Mouse (Mus musculus) liver, adult (tissue): ENCODE data around the gene Dkkl1.

Source experiments
- GATA4 ChIP-seq: IDR thresholded peaks from 2 replicates; pipeline ENCODE4 v1.6.1; 2014; ENCODE audit warnings: mild to moderate bottlenecking, low read length; ENCODE audit not compliant: insufficient replicate concordance

Gene Dkkl1

DNA sequence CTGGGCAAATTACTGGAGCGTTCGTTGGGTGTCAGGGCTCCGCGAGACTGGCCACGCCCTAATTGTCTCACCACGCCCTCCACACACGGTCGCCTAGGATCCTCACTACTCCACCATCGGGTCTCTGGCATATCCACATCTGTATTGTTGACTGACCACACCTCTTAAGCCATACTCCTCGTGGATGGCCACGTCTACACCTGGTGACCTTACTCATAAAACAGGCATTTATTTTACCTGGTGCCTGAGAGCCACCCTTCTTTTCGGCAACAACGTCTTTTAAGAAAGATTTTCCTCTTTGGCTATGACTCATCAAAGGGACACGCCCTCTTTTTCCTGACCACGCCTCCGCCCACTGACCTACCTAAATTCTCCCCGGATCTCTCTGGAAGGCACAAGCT, at the start of gene Dkkl1:
Gene Dkkl1, minus strand, starts transcription at position 297 of the 401 bp plus-strand sequence.
- TF ChIP-seq GATA4 = no peak

DNA sequence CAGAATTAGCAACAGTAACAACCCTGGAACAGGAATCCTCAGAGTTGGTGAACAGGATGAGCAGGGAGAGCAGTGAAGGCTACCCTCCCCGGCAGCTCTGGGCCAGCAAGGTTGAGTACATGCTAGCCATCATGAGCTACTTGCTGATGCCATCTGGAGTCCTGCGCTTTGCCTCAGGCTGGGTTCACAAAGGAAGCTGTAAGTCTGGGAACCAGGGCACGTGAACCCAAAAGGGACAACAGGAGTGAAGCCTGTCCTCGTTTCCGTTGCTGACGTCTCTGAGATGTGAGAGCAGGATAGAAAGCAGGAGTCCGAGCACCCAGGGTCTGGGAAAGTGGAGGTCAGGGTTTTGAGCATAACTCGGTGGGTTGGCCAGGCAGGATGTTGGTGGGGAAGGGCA, 47.3 kb upstream of the Dkkl1 start:
- TF ChIP-seq GATA4 = no peak

DNA sequence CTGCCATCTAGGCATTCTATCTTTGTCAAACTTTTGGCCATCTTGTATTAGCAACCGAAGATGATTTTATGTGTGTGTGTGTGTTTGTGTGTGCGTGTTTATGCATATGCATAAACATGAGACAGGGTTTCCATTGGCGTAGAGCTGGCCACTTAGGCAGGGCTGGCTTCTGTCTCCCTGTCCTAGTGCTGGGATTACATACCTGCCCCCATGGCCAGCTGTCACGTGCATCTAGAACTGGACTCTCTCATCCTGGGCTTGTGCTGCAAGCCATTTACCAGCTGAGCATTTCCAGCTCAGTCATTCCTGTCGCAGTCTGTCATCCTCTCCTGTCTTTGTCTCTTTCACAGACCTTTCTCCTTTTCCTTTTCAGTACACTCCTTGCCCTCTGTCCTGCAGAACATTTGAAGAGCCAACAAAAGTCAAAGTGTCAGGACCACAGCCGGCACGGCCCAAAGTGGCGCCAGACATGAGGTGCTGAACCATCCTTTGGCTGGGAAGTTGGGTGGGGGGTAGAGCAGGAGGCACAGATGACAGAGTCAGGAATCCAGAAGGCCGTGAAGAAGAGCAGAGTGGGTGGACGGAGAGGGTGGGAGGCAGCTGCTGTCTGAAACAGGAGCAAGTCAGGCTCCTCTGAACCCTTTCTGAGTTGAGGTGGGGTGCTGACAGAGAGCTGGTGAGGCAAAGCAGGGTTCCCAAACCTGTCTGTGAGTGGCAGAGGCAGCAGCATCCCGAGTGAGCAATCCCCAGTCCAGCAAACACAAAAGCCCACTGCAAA, 45.3 kb upstream of the Dkkl1 start:
- no peak for TF ChIP-seq GATA4

DNA sequence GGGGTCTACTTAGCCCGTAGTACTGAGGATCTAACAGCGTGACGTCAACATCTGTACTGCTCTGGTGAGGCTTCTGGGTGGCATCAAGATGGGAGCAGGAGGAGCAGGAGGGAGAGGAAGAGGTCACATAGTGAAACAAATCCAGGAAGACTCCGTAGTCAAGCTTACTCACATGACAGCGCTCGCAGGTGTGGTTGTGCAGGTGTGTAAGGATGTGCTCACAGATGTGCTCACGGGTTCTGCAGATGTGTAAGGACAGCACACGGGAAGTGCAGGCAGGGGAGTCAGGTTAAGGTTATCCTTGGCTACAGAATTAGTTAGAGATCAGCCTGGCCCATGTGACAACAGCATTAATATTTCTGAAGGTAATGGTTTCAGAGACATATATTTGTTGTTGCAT, 41.9 kb upstream of the Dkkl1 start:
- no peak for TF ChIP-seq GATA4

DNA sequence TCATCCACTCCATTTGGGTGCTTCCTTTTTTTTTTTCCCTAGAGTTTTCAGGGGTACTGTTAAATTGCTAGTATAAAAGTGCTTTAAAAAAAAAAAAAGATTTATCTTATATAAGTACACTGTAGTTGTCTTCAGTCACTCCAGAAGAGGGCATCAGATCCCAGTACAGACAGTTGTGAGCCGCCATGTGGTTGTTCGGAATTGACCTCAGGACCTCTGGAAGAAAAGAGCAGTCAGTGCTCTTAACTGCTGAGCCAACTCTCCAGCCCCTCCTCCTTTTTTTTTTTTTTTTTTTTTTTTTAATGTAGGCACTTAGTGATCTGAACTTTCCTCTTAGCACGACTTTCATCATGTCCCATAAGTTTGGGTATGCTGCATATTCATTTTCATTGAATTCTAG, 35.7 kb upstream of the Dkkl1 start:
- TF ChIP-seq GATA4 = no peak

DNA sequence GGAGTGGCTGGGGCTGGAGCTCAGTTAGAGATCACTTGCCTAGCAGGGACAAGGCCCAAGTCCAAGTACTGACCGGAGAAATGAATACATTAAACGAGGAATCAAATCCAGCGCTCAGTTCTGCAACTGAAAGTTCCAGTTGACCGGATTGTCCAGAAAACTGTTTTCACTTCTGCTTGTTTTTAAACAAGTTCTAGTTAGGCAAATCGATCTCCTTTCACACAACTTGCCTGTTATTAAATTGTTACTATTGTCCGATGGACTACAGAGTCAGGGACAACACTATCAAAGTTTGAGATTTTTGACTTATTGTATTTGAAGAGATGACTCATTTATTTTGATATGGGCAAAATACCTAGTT, 29.4 kb upstream of the Dkkl1 start:
- TF ChIP-seq GATA4 = no peak

GRCm38 (mm10) chr7:45240633-45241388, 28.9 kb upstream of the Dkkl1 start, which contains the start of gene Slc6a16:
Gene Slc6a16, plus strand, starts transcription at chr7:45241085.
- no peak for TF ChIP-seq GATA4

GRCm38 (mm10) chr7:45240109-45240508, 28.2 kb upstream of the Dkkl1 start:
- TF ChIP-seq GATA4 = no peak

DNA sequence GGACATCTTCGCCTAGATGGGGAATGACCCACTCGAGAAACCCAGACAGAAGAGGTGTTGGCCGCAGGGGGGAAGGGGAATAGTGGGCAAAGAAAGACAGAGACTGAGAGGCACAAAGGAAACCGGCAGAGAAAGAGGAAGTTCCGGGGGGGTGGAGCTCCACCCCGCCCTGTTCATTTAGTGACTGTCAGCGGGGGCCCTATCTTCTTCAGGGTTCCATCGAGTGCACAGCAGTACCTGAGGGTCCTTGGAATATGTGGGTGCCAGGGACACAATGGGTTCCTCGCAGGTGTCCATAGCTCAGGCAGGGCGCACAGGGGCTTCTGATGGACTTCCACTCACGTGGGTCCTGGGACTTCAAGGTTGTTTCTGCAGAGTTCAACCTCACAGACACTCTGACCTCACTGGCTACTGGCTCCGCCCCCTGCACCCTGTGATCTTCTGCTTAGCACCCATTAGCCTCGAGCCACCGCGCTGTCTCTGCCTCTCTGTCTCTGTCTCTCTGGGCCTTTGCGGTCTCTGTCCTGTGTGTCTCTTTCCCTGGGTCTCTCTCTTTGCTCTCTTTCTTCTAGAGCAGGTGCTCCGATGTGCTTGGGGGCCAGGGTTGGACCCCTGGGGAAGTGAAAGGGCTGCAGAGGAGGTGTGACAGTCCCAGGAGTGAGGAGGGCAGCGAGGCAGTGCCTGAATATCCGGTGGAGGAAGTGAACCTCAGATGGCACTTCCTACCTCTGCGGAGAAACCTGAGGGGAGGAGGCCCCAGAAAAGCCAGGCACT, 27.0 kb upstream of the Dkkl1 start, which contains the start of gene Cd37:
Gene Cd37, minus strand, starts transcription at position 393 of the 774 bp plus-strand sequence.
- no peak for TF ChIP-seq GATA4

- no peak for TF ChIP-seq GATA4
Measured at GRCm38 (mm10) chr7:45237747-45238699, 26.1 kb upstream of the Dkkl1 start.

DNA sequence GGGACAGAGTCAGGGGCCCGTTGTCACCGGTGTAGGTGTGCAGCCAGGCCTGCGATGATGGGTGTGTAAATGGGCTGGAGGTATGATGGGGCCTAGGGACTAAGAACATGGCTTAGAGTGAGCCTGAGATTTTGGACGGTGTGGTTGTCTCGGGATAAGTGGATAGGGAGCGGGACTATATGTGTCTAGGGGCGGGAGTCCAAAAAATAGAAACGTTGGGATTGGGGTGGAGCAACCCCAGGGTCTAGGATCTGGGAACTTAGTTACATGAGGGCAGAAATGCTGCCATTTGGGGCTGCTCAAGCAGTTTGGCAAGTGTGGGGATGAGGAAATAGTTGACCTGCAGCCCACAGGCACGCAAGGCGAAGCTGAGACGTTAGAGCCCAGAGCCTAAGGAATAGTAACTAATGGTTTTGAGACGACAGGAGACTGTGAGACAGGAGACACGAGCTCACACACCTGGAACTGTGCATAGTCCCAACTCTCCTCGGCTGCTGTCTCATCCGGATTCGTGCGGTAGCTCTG, 23.8 kb upstream of the Dkkl1 start:
- no peak for TF ChIP-seq GATA4

DNA sequence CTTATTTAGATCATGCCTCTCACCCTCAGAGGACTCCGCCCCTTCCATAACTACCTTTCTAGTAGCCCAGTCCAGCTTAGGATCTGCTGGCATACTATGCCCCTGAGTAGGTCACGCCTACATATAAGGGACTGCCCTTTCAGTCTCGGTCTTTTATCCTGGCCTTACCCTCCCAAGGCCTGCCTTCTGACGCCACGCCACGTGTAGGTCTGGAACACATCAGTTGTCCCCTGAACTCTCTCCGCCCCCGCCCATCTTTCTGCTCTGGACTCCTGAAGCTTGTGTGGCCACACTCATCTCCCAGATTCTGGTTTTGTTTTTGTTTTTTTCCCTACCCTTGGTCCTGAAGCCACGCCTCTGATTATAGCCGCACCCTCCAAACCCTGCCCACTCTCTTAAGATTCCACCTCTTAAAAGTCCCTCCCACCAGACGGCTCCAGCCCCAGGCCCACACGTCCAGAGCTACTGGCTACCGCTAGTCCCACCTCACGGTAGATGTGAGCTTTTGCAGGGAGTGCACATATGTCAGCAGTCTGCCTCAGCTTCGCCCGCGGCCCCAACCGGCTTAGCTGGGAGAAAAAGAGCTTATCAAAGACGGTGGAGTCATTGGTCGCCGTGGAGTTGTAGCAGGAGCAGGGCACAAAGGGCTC, 23.1 kb upstream of the Dkkl1 start:
- TF ChIP-seq GATA4 = no peak

- TF ChIP-seq GATA4 = no peak
Measured at GRCm38 (mm10) chr7:45234333-45234841, 22.4 kb upstream of the Dkkl1 start.
